Mouse (Mus musculus) heart, postnatal 0 days (tissue): Measurements from ENCODE around the gene Arl6ip4. TPM values are rescaled to one million over a fixed set of nuclear protein-coding genes. Genes with fewer than 3 reads are reported as not detected.

Source experiments
- ATAC-seq: fragments of 200-750 bp; cut with Nextera tagmentation; 2 replicates; pipeline ENCODE4 v1.8.0; 2017; ENCODE audit warnings: low read depth, moderate number of reproducible peaks, moderate library complexity; ENCODE audit not compliant: insufficient read depth
- DNase-seq: peaks from one replicate; pipeline ENCODE4 v3.0.0-alpha.2; 2016; ENCODE audit warnings: low spot score
- H3K27ac ChIP-seq: fragments of 300-500 bp; sonication (generic); 2 replicates; pipeline ENCODE4 v1.5.1; 2014; ENCODE audit warnings: low read depth, mild to moderate bottlenecking
- H3K27me3 ChIP-seq: fragments of 300-500 bp; sonication (generic); 2 replicates; pipeline ENCODE4 v1.6.1; 2014; ENCODE audit warnings: low read length, mixed read lengths; ENCODE audit not compliant: control insufficient read depth, insufficient read depth
- H3K36me3 ChIP-seq: fragments of 300-500 bp; sonication (generic); replicated peaks from 2 replicates; pipeline ENCODE4 v1.6.1; 2014; ENCODE audit warnings: low read length, mixed read lengths; ENCODE audit not compliant: control insufficient read depth, insufficient read depth
- H3K4me1 ChIP-seq: fragments of 300-500 bp; sonication (generic); 2 replicates; pipeline ENCODE4 v1.6.1; 2014; ENCODE audit warnings: antibody characterized with exemption; ENCODE audit not compliant: control insufficient read depth, insufficient read depth
- H3K4me2 ChIP-seq: fragments of 300-500 bp; sonication (generic); 2 replicates; pipeline ENCODE4 v1.6.1; 2014; ENCODE audit warnings: low read depth, mild to moderate bottlenecking, low read length, moderate library complexity
- H3K4me3 ChIP-seq: fragments of 300-500 bp; sonication (generic); 2 replicates; pipeline ENCODE4 v1.5.1; 2014; ENCODE audit warnings: low read depth, low read length
- H3K9ac ChIP-seq: fragments of 300-500 bp; sonication (generic); replicated peaks from 2 replicates; pipeline ENCODE4 v1.6.1; 2014; ENCODE audit warnings: low read depth, low read length, mixed read lengths
- H3K9me3 ChIP-seq: fragments of 300-500 bp; sonication (generic); replicated peaks from 2 replicates; pipeline ENCODE4 v1.6.1; 2016; ENCODE audit warnings: low read length; ENCODE audit not compliant: control insufficient read depth
- CTCF ChIP-seq: IDR thresholded peaks from 2 replicates; pipeline ENCODE4 v1.5.1; 2016; ENCODE audit warnings: antibody characterized with exemption, control low read depth, low read depth
- EP300 ChIP-seq: IDR thresholded peaks from 2 replicates; pipeline ENCODE4 v1.6.1; 2016; ENCODE audit warnings: antibody characterized with exemption, low read depth
- WGBS: fragments of 180-500 bp; shearing (Covaris S2); extraction: QIAGEN DNeasy Blood & Tissue Kit; methylation state at CpG from one replicate; pipeline ENCODE4 v1.1.7; 2014; 5-methylcytosine and 5-hydroxymethylcytosine counted together
- polyA plus RNA-seq: library from polyadenylated mRNA; unstranded; fragments of >200 nt; fragmentation: Nextera tagmentation; extraction: Ambion mirVana; gene quantifications from 2 replicates; pipeline ENCODE4 v1.2.1, GENCODE M21; 2015
- total RNA-seq: library from RNA; depleted of rRNA; stranded (reverse); fragments of >200 nt; gene quantifications from 2 replicates; pipeline ENCODE4 v1.2.3, GENCODE M21; 2014; ENCODE audit warnings: low replicate concordance

Arl6ip4 gene
- total and polyA plus RNA-seq, 2 experiments from 2014 or later: 18.0 to 76.9 TPM

- Histone ChIP-seq H3K9me3 (no peaks in the 10 kb centered on the region), H3K36me3 (peaks cover 85% of the 10 kb centered on the region), H3K4me1 (no peaks in the 10 kb centered on the region), H3K4me2 (no peak overlapping the region), H3K27ac (no peak overlapping the region), H3K27me3 (no peaks in the 10 kb centered on the region), H3K9ac (no peak overlapping the region), H3K4me3 (no peak overlapping the region)
- DNase-seq (no peak), ATAC-seq (no peak)
- 91% methylated on average over 5 of the region's 5 CpGs for WGBS
- no peak for TF ChIP-seq CTCF
- no peak for TF ChIP-seq EP300
These were observed 18.4 kb downstream of the Arl6ip4 start for GRCm38 (mm10) chr5:124134261-124134660.

GRCm38 (mm10) chr5:124138066-124138465, 22.2 kb downstream of the Arl6ip4 start:
- H3K27me3 ChIP-seq: no peaks in the 10 kb centered on the region
- H3K36me3 ChIP-seq: peaks cover 71% of the 10 kb centered on the region
- no peak overlapping the region for H3K27ac ChIP-seq
- TF ChIP-seq CTCF: no peak
- TF ChIP-seq EP300: no peak
- H3K4me3 ChIP-seq: no peak overlapping the region
- no peaks in the 10 kb centered on the region; the same call in 1 of the 2 replicates for H3K9me3 ChIP-seq
- H3K4me1 ChIP-seq: no peaks in the 10 kb centered on the region
- WGBS: 60% methylated on average over 7 of the region's 7 CpGs
- no peak overlapping the region for H3K4me2 ChIP-seq
- peak; percentile 34 for DNase-seq
- ATAC-seq: no peak
- H3K9ac ChIP-seq: no peak overlapping the region

GRCm38 (mm10) chr5:124149028-124149427, 33.1 kb downstream of the Arl6ip4 start:
- H3K36me3 ChIP-seq: peaks cover 23% of the 10 kb centered on the region
- peaks cover 15% of the 10 kb centered on the region for H3K4me1 ChIP-seq
- H3K4me3 ChIP-seq: no peak overlapping the region
- DNase-seq (no peak), ATAC-seq (no peak)
- no peak overlapping the region for H3K9ac ChIP-seq
- H3K9me3 ChIP-seq: no peaks in the 10 kb centered on the region
- no peak overlapping the region for H3K4me2 ChIP-seq
- H3K27ac ChIP-seq: no peak overlapping the region
- H3K27me3 ChIP-seq: no peaks in the 10 kb centered on the region
- WGBS: 56% methylated on average over 5 of the region's 5 CpGs
- TF ChIP-seq EP300: no peak
- no peak for TF ChIP-seq CTCF

GRCm38 (mm10) chr5:124150895-124151294, 35.0 kb downstream of the Arl6ip4 start:
- H3K9ac ChIP-seq: no peak overlapping the region
- DNase-seq (no peak), ATAC-seq (no peak)
- H3K27me3 ChIP-seq: no peaks in the 10 kb centered on the region
- H3K27ac ChIP-seq: no peak overlapping the region
- H3K9me3 ChIP-seq: no peaks in the 10 kb centered on the region
- H3K4me1 ChIP-seq: peaks cover 12% of the 10 kb centered on the region
- WGBS: 70% methylated on average over 7 of the region's 7 CpGs
- H3K4me2 ChIP-seq: no peak overlapping the region
- TF ChIP-seq EP300 (no peak), CTCF (no peak)
- no peak overlapping the region for H3K4me3 ChIP-seq
- H3K36me3 ChIP-seq: peaks cover 22% of the 10 kb centered on the region

GRCm38 (mm10) chr5:124152734-124153133, 36.8 kb downstream of the Arl6ip4 start:
- peaks cover 22% of the 10 kb centered on the region for H3K36me3 ChIP-seq
- DNase-seq (no peak), ATAC-seq (no peak)
- H3K4me1 ChIP-seq: 0 out of 2 replicates have a peak, but pooled peaks cover 6% of the 10 kb centered on the region
- H3K9me3 ChIP-seq: no peaks in the 10 kb centered on the region
- H3K4me3 ChIP-seq: no peak overlapping the region
- H3K27ac ChIP-seq: no peak overlapping the region
- H3K9ac ChIP-seq: no peak overlapping the region
- no peak overlapping the region for H3K4me2 ChIP-seq
- H3K27me3 ChIP-seq: no peaks in the 10 kb centered on the region
- WGBS: 86% methylated on average over 4 of the region's 4 CpGs
- TF ChIP-seq EP300 (no peak), CTCF (no peak)

- Histone ChIP-seq H3K9ac (no peak overlapping the region), H3K27me3 (no peaks in the 10 kb centered on the region), H3K4me1 (peaks cover 16% of the 10 kb centered on the region; the same call in 1 of the 2 replicates), H3K4me3 (no peak overlapping the region), H3K36me3 (peaks cover 14% of the 10 kb centered on the region; the same call in 1 of the 2 replicates), H3K27ac (no peak overlapping the region), H3K9me3 (no peaks in the 10 kb centered on the region), H3K4me2 (no peak overlapping the region)
- TF ChIP-seq CTCF (no peak), EP300 (no peak)
- 37% methylated on average over 5 of the region's 5 CpGs for WGBS
- ATAC-seq (no peak), DNase-seq (no peak)
These were observed 40.1 kb downstream of the Arl6ip4 start for GRCm38 (mm10) chr5:124155943-124156342.
